Mouse (Mus musculus): ENCODE data around the gene Il17c.
A peak's percentile ranks its signal among the peaks of the same experiment; 100 is the strongest.

Gene Il17c

GRCm38 (mm10) chr8:122430646-122431045 lies 8.8 kb downstream of the Il17c start:
- DNase-seq (ENCODE audit: low read depth, low spot score) = no peak

DNA sequence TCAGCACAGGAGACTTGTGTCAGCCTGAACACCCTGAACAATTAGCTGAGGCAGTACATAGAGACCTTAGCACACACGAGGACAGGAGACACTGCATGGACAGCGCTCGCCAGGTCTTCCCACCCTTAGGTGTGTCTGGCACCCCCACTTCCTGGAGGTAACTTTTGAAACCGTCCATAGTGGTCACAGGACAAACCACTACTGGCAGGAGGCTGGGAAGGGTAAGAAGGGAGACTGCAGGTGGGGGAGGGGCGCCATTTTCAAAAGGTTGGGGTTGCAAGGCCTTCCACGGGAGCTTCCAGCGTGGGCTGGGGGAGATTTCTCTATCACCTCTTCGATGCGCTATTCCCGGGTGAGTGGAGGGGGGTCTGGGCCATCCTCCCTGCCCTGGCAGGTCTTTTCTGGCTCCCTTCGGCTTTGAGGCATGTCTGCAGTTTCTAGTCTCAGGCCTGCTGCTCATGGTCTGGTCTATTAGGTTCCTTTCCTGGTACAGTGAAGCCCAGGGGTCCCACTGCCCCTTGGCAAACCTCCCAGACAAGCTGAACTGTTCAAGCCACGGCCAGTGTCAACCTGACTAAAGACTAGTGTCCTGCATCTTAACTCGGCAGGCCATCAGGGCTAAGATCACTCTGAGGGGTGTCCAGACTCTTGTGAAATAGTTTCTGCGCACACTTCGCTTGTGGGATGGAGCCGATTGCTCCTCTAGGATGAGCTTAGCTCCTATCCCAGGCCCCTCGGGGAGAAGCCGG lies 10.0 kb downstream of the Il17c start:
- no peak for DNase-seq (ENCODE audit: low read depth, low spot score)

- DNase-seq (ENCODE audit: low read depth, low spot score) = peak; percentile 64
Observed at GRCm38 (mm10) chr8:122432443-122433268, 10.8 kb downstream of the Il17c start, which contains the start of gene Cyba. Gene Cyba, minus strand, starts transcription at chr8:122432930.

GRCm38 (mm10) chr8:122433269-122433905 lies 11.6 kb downstream of the Il17c start:
- no peak for DNase-seq (ENCODE audit: low read depth, low spot score)

GRCm38 (mm10) chr8:122435375-122435774 lies 13.6 kb downstream of the Il17c start:
- DNase-seq (ENCODE audit: low read depth, low spot score) = no peak

- no peak for DNase-seq (ENCODE audit: low read depth, low spot score)
Observed at GRCm38 (mm10) chr8:122436146-122436545, 14.3 kb downstream of the Il17c start.

GRCm38 (mm10) chr8:122436586-122437125 lies 14.8 kb downstream of the Il17c start:
- DNase-seq (ENCODE audit: low read depth, low spot score) = no peak

- DNase-seq (ENCODE audit: low read depth, low spot score) = no peak
Observed at GRCm38 (mm10) chr8:122437708-122438331, 16.0 kb downstream of the Il17c start.

GRCm38 (mm10) chr8:122439336-122439735 lies 17.5 kb downstream of the Il17c start:
- no peak for DNase-seq (ENCODE audit: low read depth, low spot score)

GRCm38 (mm10) chr8:122441326-122441725 lies 19.5 kb downstream of the Il17c start:
- no peak for DNase-seq (ENCODE audit: low read depth, low spot score)

DNA sequence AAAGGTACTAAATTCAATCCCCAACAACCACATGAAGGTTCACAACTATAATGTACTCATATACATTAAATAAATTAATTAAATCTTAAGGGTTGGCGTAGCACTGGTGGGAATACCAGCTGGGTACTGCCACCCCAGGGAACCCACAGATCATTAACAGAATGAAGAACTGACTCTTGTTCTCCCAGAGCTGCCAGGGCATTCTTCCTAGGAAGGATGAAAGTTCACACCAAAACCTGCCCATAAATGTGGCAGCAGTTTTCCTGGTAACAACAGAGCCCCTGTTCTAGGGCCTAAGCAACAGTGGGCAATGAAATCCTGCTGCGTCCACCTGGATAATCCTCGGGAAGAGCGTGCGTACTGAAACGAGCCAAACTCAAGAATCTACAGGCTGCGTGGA lies 20.5 kb downstream of the Il17c start:
- no peak for DNase-seq (ENCODE audit: low read depth, low spot score)

GRCm38 (mm10) chr8:122442781-122443180 lies 21.0 kb downstream of the Il17c start:
- no peak for DNase-seq (ENCODE audit: low read depth, low spot score)

DNA sequence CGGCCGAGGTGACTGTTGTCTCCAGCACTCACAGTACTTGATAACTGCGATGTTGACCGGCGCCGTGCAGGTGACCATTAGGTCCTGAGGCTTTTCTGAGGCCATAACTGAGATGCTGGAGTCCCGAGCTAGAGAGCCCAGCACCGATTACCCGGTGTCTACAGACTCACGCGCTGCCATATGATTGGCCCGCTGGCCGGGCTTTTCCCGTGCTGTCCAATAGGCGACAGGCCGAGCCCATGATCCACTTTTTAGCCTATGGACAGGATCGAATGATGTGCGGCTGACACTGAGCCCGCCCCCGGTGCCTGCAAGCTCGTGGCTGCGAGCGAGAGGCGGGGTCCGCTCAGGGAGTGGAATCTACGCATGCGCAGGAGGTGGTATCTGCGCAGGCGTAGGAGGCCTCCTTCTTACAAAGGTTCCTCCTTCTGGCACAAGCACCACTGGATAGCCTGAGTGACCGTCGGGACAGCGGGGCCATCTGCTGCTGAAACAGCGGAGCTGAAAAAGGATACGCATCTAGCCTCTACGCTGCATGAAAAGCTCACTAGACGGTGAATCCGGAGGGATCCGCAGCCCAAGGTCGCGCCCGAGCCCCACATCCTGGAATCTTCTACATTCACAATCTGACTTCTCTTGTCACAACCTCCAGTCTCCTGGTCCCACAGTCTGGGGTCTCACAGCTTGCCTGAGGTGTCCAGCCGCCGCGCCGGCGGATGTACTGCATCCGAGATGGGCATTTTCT lies 21.6 kb downstream of the Il17c start, which contains the start of gene Mvd:
Gene Mvd (minus strand): TSS at position 161 of the 745 bp plus-strand sequence.
- peak; percentile 100 for DNase-seq (ENCODE audit: low read depth, low spot score)

DNA sequence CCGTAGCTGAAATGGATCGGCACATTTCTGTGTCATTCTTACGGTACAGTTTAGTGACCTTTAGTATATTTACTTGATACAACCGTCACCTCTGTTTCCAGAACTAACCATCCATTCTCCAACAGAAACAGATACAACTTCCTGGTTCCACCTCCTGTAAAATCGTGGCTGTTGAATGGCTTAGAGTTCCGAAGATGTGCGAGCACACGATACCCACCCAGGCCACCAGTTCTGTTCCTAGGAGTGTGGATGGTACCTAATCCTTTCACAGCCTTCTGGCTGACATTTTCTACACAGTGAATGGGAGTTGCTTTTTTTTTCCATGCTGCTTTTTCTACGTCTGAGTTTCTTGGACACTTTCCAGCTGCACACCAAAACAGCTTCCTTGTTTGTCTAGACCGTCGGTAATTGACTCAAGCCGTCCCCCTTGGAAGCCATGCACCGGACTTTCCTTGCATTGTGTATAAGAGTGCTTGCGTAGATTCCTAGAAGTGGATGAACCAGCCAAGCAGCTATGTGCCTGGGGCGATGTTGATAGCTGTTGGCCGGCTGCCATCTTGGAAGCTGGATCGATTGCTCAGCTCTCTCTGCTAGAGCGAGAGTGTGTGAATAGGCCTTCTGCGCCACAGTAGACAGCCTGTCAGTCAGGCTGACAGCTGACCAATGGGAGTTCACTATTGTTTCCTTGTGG lies 22.4 kb downstream of the Il17c start:
- peak; percentile 60 for DNase-seq (ENCODE audit: low read depth, low spot score)

GRCm38 (mm10) chr8:122445203-122445602 lies 23.4 kb downstream of the Il17c start:
- DNase-seq (ENCODE audit: low read depth, low spot score) = no peak

DNA sequence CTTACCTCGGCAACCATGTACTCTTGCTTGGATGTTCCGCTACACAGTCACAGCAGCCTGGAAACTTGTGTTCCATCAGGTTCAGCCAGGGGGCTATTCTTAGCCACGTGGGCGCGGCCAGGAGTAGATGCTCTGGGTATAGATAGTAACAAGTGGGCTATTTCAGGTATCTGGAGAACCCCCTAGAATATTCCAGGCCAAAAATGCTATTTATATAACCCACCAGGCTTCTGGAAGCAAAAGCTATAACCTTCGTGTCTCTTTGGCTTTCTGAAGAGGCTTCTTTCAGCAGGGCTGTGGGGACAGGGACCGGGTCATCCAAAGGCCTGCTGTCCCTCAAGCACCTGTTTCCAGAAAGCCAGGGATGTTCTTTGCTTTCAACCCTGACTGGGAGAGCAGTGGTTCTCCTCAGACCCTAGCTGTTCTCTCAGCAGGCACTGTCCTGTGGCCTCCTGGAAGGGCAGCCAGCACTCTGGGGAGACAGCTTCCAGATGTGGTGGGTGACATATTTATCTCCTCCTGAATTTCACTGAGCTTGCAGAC lies 29.4 kb downstream of the Il17c start:
- DNase-seq (ENCODE audit: low read depth, low spot score) = no peak

- no peak for DNase-seq (ENCODE audit: low read depth, low spot score)
Observed at GRCm38 (mm10) chr8:122452154-122452553, 30.3 kb downstream of the Il17c start.

DNA sequence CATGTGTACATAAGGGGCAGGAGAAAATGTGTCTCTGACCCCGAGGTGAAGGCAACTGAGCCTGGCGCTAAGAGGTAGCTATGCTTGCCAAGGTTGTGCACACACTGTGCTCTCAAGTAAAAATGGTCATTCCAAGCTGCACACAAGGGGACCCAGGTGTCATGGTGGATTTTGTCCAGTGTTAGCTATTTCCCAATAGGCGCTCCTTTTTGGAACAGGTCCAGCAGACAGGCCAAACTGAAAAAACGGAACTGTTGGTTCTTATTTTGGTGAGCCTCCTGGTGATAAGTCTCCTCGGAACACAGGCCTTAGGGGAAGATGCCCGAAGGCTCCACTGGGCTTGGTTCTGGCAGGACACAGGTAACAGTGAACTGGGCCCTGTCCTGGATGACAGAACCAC lies 32.6 kb downstream of the Il17c start:
- DNase-seq (ENCODE audit: low read depth, low spot score) = no peak

DNA sequence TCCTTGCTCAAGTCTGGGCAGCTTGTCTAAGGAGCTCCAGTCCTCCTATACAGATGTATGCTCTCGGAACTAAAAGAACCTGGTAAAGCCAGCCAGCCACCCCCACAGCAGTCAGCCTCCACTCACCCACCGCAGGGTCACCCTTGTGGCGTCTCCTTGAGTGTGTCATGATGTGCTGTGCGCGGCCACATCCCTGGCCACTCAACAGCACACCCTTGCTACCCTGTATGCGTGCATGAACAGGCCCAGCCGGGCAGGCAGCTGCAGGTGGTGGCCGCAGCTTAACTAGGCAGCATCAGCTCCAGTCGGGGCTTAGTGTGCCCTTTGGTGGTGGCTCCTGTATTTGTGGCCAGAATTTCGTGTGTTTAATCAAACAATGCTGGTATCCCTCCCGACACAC lies 35.4 kb downstream of the Il17c start:
- DNase-seq (ENCODE audit: low read depth, low spot score) = no peak

Data from mesoderm, embryonic 11.5 days (tissue).